Mouse (Mus musculus): ENCODE measurements around the gene Cnot1. TPM values are rescaled to one million over a fixed set of nuclear protein-coding genes. Genes with fewer than 3 reads are reported as not detected.

Cnot1 gene
- polyA plus RNA-seq, 1 experiment, result 64.7 TPM

DNA sequence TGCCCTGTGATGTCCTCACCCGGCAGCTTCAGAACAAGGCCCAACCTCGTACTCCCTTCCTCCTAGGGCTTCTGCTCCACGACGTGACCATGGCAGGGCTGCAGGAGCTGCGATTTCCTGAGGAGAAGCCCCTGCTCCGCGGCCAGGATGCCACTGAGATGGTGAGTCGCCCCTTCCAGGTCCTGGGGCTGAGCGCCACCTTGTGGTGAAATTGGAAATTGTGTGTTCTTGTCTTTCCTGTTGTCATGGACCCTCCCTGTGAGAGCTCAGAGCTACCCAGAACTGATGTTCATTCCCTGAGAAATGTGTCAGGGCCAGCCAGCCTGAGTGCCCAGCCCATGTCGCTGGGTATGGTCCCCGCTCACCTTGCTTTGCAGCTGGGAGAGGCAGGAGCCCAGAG lies 110.1 kb downstream of the Cnot1 start:
- peak in 1 of 2 experiments; percentile 97 for DNase-seq (ENCODE audit: extremely low spot score in 1 of 2, low spot score in 1 of 2)

DNA sequence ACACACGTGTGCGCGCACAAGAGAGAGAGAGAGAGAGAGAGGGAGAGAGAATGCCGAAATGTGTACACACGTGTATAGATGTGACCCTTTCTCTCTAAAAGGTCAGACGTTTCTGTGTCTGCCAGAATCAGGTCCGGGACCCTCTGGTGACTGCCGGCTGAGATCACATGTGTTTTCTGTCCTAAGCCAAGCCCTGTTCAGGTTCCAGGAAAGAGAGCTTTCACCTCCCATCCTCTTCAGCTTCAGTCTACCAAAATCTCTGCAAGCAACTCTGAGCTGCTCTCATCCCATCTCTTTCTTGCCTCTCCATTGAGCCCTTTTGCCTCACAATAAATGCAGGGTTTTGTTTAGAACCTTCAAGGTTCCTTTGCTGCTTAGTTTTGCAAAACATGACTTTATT lies 110.6 kb downstream of the Cnot1 start:
- no peak for DNase-seq (ENCODE audit: extremely low spot score in 1 of 2, low spot score in 1 of 2)

DNA sequence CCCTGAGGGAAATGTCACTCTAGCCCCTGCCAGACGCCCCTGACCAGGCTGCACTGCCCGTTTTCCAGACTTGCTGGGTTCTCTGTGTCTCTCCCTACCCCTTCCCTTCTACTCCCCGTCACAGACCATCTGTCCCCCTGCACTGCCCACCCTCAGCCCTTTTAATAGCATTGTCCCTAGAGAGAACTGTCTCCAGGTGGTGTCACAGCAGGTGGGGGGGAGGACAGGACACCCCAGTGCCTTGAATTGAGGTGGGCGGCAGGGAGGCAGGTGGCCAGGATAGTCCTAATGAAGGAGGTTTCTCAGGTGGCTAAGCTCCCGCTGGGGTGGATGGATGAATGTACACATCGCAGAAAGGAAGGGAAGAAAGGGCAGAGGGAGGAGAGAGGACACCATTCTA lies 112.6 kb downstream of the Cnot1 start:
- DNase-seq (ENCODE audit: extremely low spot score in 1 of 2, low spot score in 1 of 2), result peak; percentile 71 to 76

DNA sequence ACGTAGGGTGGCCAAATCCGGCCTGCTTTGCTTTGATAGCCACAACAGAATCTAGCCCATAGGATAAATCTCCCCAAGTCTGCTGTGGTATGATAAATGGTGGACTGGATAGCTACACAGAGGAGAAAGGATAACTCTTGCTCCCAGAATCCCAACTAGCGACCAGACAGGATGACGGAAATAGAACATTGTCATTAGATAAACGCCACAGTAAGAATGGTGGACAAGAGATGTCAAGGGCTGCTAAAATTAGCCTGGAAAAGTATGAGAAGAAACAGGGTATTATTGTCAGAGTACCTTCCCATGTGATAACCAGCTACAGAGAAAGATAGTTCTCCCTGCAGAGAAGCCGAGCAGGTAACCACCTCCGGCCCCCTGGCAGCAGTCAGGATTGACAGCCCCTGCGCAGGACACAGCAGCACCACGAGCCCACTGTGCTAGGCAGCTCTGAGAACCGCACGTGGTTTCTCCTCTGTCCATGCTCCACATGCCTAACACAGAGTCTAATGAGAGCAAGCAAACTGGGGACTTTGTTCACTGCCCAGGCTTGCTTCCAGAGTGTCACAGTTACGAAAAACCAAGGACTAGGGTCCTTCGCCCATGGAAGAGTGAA lies 116.2 kb downstream of the Cnot1 start:
- DNase-seq (ENCODE audit: extremely low spot score in 1 of 2, low spot score in 1 of 2), result no peak

DNA sequence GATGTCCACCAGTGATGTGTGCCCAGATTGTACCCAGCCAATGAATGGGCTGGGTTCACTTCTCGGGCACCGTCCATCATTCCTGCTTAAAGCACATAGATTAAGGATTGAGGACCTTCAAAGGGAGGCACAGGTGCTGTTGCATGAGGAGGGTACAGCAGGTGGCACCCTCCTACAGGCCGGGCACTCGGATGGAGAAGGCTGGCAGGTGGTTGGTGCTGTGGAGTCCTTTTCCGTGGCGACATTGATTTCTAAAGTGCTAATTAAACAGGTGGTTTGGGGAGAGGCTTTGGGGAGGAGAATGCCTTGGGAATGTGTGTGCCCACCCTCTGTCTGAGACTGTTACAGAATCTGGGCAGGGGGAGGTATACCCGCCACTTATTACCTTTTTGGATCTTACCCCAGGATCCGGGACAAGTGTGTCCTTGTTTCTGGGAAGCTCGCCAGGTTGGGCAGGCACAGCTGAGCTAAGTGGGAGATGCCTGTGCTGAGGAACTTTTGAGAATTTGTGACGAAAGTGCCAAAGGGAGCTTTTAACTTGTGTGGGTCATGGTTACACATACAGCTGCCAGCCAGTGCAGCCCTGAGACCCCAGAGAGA lies 119.1 kb downstream of the Cnot1 start:
- DNase-seq (ENCODE audit: extremely low spot score in 1 of 2, low spot score in 1 of 2), result peak in 1 of 2 experiments; percentile 82

DNA sequence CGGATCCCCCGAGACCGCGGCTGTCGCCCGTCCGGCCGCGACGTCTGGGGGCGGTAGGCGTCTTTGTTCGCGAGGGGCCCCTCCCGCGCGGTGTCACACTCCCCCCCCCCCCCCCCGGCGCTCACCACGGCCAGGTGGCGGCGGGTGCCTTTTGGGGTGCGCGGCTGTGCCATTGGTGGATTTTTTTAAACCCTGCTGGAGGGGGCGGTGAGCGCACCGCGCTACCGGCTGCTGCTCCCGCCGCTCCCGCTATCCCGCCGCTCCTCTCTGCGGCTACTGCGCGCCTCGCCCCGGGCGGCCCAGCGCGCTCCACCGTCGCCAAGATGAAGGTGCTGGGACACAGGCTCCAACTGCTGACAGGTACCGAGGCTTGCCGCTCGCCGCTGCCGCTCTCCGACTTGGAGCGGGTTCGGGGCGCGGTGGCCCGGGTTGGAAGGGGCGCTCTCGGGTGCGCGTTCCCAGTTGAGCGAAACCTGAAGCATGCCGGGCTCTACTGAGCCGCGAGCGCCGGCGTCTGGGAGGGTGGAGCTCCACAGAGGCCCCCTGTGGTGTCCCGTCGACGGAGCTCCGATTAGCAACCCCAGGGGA lies 129.1 kb downstream of the Cnot1 start:
- DNase-seq (ENCODE audit: extremely low spot score in 1 of 2, low spot score in 1 of 2), result peak in 1 of 2 experiments; percentile 73

DNA sequence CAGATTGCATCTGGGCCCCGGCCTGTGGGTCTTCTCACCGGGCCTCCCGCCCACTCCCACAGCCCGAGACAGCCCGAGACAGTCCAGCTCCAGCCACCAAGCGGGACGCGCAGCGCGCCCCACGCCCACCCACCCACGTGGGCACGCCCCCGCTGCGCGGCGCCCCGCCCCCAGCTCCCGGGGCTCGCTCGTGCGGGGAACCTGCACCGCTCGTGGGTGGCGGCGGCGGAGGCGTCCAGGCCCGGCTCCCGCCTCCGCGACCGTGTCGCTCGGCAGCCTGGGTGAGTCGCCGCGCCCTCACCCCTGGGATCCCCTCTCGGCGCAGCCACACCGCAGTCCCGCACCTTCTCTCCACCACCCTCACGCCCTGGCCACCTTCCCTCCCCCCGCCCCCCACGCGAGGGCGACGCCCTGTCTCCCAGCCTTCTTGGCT lies 129.7 kb downstream of the Cnot1 start:
- DNase-seq (ENCODE audit: extremely low spot score in 1 of 2, low spot score in 1 of 2), result no peak

DNA sequence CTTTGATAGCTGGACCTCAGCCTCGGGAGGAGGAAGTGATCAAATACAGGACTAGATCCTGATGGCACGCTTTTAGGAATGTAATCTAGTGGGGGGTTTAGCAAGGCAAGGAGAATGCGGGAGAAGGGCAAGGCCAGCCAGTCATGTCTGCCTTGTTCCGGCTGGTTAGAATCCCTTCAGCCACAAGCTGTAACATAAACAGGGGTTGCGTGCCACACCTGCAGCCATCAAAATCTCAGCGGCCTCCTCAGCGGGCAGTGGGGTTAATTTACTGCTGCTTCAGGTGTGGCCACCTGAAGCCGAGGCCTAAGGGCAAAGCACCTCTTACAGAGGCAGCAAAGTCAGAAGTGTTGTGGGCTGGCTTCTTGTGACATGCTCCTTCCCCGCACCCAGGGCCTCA lies 130.6 kb downstream of the Cnot1 start, which contains the start of gene Ndrg4:
TSS of gene Ndrg4 (plus strand) at position 350 of the 400 bp plus-strand sequence.
- DNase-seq (ENCODE audit: extremely low spot score in 1 of 2, low spot score in 1 of 2), result no peak

DNA sequence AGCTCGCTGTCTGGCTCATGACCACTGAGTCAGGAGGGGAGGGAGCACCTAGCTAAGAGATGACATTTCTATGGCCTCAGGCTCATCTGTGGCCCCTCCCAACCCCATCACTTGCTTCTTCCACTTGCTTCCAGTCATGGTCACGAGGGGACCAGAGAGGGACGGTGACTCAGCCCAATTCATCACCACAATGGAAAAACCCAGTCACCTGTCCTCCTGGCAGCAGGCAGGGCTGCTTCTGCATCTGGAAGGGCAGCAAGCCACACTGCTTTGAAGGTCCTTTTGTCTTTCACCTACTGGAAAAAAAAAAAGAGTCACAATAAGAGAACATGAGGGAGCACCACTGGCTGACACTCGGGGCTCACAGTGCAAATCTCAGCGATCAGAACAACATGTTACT lies 134.5 kb downstream of the Cnot1 start:
- no peak for DNase-seq (ENCODE audit: extremely low spot score in 1 of 2, low spot score in 1 of 2)

DNA sequence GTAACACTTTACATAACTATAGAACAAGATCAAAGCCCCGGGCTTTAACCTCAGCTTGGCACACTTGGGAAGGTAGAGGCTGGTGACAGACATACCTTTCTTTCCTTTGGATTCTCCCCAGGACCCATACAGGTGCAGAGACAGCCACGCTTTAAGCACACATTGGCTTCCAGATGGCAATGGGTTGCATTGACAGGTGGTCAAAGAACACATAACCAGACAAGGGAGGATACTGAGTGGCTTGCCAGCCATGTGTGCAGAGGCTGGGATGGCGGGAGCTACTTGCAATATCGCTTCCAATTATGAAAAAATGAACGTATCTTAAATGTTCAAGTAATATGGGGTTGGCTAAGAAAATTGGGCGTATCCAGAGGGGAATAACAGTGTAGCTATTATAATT lies 135.4 kb downstream of the Cnot1 start:
- no peak for DNase-seq (ENCODE audit: extremely low spot score in 1 of 2, low spot score in 1 of 2)

DNA sequence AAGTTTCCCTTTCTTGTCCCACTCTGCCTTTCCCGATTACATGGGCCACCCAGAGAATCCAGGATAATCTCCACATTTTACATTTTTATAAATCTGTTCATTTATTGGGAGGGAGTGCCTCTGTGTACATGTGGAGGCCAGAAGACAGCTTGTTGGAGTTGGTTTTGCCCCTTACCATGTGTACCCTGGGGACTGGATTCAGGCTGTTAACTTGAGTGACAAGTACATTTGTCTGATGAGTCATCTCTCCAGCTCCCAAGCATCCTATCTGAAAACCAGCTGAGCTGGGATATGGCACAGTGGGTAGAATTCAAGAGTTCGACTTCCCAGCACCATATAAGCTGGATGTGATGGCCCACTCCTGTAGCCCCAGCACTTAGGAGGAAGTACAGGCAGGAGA lies 137.3 kb downstream of the Cnot1 start:
- no peak for DNase-seq (ENCODE audit: extremely low spot score in 1 of 2, low spot score in 1 of 2)

Other genes starting within 250 kb of the Cnot1 start
- gene Prss54, start 231.1 kb downstream of the Cnot1 start, polyA plus RNA-seq (2012; rRNA removed), result 0.10 and 0.15 TPM in 2 replicates
- 2.6 and 2.7 TPM in 2 replicates for gene Gins3, start 174.0 kb downstream of the Cnot1 start, polyA plus RNA-seq (2012; rRNA removed)
- gene Ndrg4, start 130.5 kb downstream of the Cnot1 start, polyA plus RNA-seq (2012; rRNA removed), result 2,429 and 2,489 TPM in 2 replicates
- gene Setd6, start 91.6 kb downstream of the Cnot1 start, polyA plus RNA-seq (2012; rRNA removed), result 27.7 and 35.3 TPM in 2 replicates
- gene Sap18b, start 17.9 kb upstream of the Cnot1 start, polyA plus RNA-seq (2012; rRNA removed), result 75.9 and 88.6 TPM in 2 replicates
- 27.6 and 28.9 TPM in 2 replicates for gene Slc38a7, start 46.1 kb upstream of the Cnot1 start, polyA plus RNA-seq (2012; rRNA removed)
- gene Got2, start 81.1 kb upstream of the Cnot1 start, polyA plus RNA-seq (2012; rRNA removed), result 202 and 213 TPM in 2 replicates

All from frontal cortex, adult 2 months (tissue).